Mouse (Mus musculus): ENCODE measurements around the gene Ripk3. TPM values are rescaled to one million over a fixed set of nuclear protein-coding genes. Genes with fewer than 3 reads are reported as not detected.

Gene Ripk3
- polyA plus RNA-seq, 1 experiment from 2014 or later: 20.4 TPM

- H3K9me3 ChIP-seq (replicated peaks; ENCODE audit: low read length): no peaks in the 10 kb centered on the region
- no peak for ATAC-seq (replicated peaks; ENCODE audit: low FRiP score, low read depth)
- 29% methylated on average over 3 of the region's 3 CpGs for WGBS
- peaks cover 22% of the 10 kb centered on the region for H3K4me1 ChIP-seq (replicated peaks; ENCODE audit: insufficient read depth, low read length)
- 0 out of 2 replicates have a peak overlapping the region, but pooled peaks have one; percentile 35 for H3K9ac ChIP-seq (ENCODE audit: low read depth, low read length)
- H3K36me3 ChIP-seq (ENCODE audit: insufficient read depth, low read length): peaks cover 20% of the 10 kb centered on the region; the same call in 1 of the 2 replicates
- no peak overlapping the region for H3K4me3 ChIP-seq (replicated peaks; ENCODE audit: low read depth, low read length)
- no peak for TF ChIP-seq CTCF (IDR thresholded peaks at IDR 0.05; ENCODE audit: low read depth)
- no peaks in the 10 kb centered on the region for H3K27me3 ChIP-seq (ENCODE audit: insufficient read depth, low read length)
- peak; percentile 47 for DNase-seq (ENCODE audit: low spot score)
- 0 out of 2 replicates have a peak overlapping the region, but pooled peaks have one; percentile 4 for H3K4me2 ChIP-seq (ENCODE audit: low read length)
- peak overlapping the region; percentile 54 for H3K27ac ChIP-seq
Measured at GRCm38 (mm10) chr14:55828716-55829263, 40.1 kb upstream of the Ripk3 start.

GRCm38 (mm10) chr14:55826551-55827340 is 38.1 kb upstream of the Ripk3 start:
- H3K27me3 ChIP-seq (ENCODE audit: insufficient read depth, low read length): no peaks in the 10 kb centered on the region
- no peak for TF ChIP-seq CTCF (IDR thresholded peaks at IDR 0.05; ENCODE audit: low read depth)
- ATAC-seq (replicated peaks; ENCODE audit: low FRiP score, low read depth) (no peak), DNase-seq (ENCODE audit: low spot score) (no peak)
- WGBS: 20% methylated on average over 41 of the region's 41 CpGs
- H3K9me3 ChIP-seq (replicated peaks; ENCODE audit: low read length): no peaks in the 10 kb centered on the region
- peak overlapping the region; percentile 95 for H3K4me2 ChIP-seq (ENCODE audit: low read length)
- peaks cover 16% of the 10 kb centered on the region; the same call in 1 of the 2 replicates for H3K36me3 ChIP-seq (ENCODE audit: insufficient read depth, low read length)
- peaks cover 23% of the 10 kb centered on the region for H3K4me1 ChIP-seq (replicated peaks; ENCODE audit: insufficient read depth, low read length)
- H3K4me3 ChIP-seq (replicated peaks; ENCODE audit: low read depth, low read length): peak overlapping the region; percentile 73
- H3K27ac ChIP-seq: no peak overlapping the region
- peak overlapping the region; percentile 84 for H3K9ac ChIP-seq (ENCODE audit: low read depth, low read length)

- Histone ChIP-seq H3K4me3 (replicated peaks; ENCODE audit: low read depth, low read length) (peak overlapping the region; percentile 73), H3K27ac (no peak overlapping the region), H3K4me2 (ENCODE audit: low read length) (peak overlapping the region; percentile 95), H3K4me1 (replicated peaks; ENCODE audit: insufficient read depth, low read length) (peaks cover 23% of the 10 kb centered on the region), H3K27me3 (ENCODE audit: insufficient read depth, low read length) (no peaks in the 10 kb centered on the region), H3K36me3 (ENCODE audit: insufficient read depth, low read length) (peaks cover 10% of the 10 kb centered on the region; the same call in 1 of the 2 replicates), H3K9ac (ENCODE audit: low read depth, low read length) (peak overlapping the region; percentile 84), H3K9me3 (replicated peaks; ENCODE audit: low read length) (no peaks in the 10 kb centered on the region)
- no peak for ATAC-seq (replicated peaks; ENCODE audit: low FRiP score, low read depth)
- WGBS: 6% methylated on average over 15 of the region's 15 CpGs
- TF ChIP-seq CTCF (IDR thresholded peaks at IDR 0.05; ENCODE audit: low read depth): no peak
- no peak for DNase-seq (ENCODE audit: low spot score)
Measured at GRCm38 (mm10) chr14:55826142-55826541, 37.5 kb upstream of the Ripk3 start.

- Histone ChIP-seq H3K4me3 (replicated peaks; ENCODE audit: low read depth, low read length) (peak overlapping the region; percentile 73), H3K4me1 (replicated peaks; ENCODE audit: insufficient read depth, low read length) (peaks cover 23% of the 10 kb centered on the region), H3K36me3 (ENCODE audit: insufficient read depth, low read length) (peaks cover 10% of the 10 kb centered on the region; the same call in 1 of the 2 replicates), H3K27ac (peak overlapping the region; percentile 85), H3K4me2 (ENCODE audit: low read length) (peak overlapping the region; percentile 95), H3K9ac (ENCODE audit: low read depth, low read length) (peak overlapping the region; percentile 84), H3K27me3 (ENCODE audit: insufficient read depth, low read length) (no peaks in the 10 kb centered on the region), H3K9me3 (replicated peaks; ENCODE audit: low read length) (no peaks in the 10 kb centered on the region)
- DNase-seq (ENCODE audit: low spot score) (peak; percentile 44), ATAC-seq (replicated peaks; ENCODE audit: low FRiP score, low read depth) (no peak)
- under 1% methylated on average over 19 of the region's 37 CpGs for WGBS
- TF ChIP-seq CTCF (IDR thresholded peaks at IDR 0.05; ENCODE audit: low read depth): peak; percentile 39
Measured at GRCm38 (mm10) chr14:55825216-55826051, 36.8 kb upstream of the Ripk3 start.

GRCm38 (mm10) chr14:55824481-55825215 is 36.0 kb upstream of the Ripk3 start:
- Histone ChIP-seq H3K9me3 (replicated peaks; ENCODE audit: low read length) (no peaks in the 10 kb centered on the region), H3K4me2 (ENCODE audit: low read length) (peak overlapping the region; percentile 95), H3K36me3 (ENCODE audit: insufficient read depth, low read length) (peaks cover 3% of the 10 kb centered on the region; the same call in 1 of the 2 replicates), H3K9ac (ENCODE audit: low read depth, low read length) (peak overlapping the region; percentile 84), H3K27me3 (ENCODE audit: insufficient read depth, low read length) (no peaks in the 10 kb centered on the region), H3K27ac (peak overlapping the region; percentile 94), H3K4me3 (replicated peaks; ENCODE audit: low read depth, low read length) (peak overlapping the region; percentile 73), H3K4me1 (replicated peaks; ENCODE audit: insufficient read depth, low read length) (peaks cover 23% of the 10 kb centered on the region)
- ATAC-seq (replicated peaks; ENCODE audit: low FRiP score, low read depth) (no peak), DNase-seq (ENCODE audit: low spot score) (peak; percentile 86)
- no peak for TF ChIP-seq CTCF (IDR thresholded peaks at IDR 0.05; ENCODE audit: low read depth)
- WGBS: 2% methylated on average over 31 of the region's 32 CpGs
